Mouse (Mus musculus) heart, embryonic 11.5 days (tissue): ENCODE measurements around the gene Hnrnph1. TPM values are rescaled to one million over a fixed set of nuclear protein-coding genes. Genes with fewer than 3 reads are reported as not detected.
A peak's percentile ranks its signal among the peaks of the same experiment; 100 is the strongest.

Experiments used
- ATAC-seq: fragments of 200-750 bp; cut with Nextera tagmentation; replicated peaks from 2 replicates; pipeline ENCODE4 v1.8.0; 2017; ENCODE audit warnings: moderate library complexity; ENCODE audit not compliant: insufficient number of reproducible peaks, low FRiP score, low TSS enrichment
- H3K27ac ChIP-seq: fragments of 300-500 bp; sonication (generic); 2 replicates; pipeline ENCODE4 v1.5.1; 2014; ENCODE audit warnings: mild to moderate bottlenecking, low read depth, low read length
- H3K27me3 ChIP-seq: fragments of 300-500 bp; sonication (generic); 2 replicates; pipeline ENCODE4 v1.6.1; 2014; ENCODE audit warnings: mild to moderate bottlenecking, low read length, mixed read lengths; ENCODE audit not compliant: control insufficient read depth, insufficient read depth
- H3K36me3 ChIP-seq: fragments of 300-500 bp; sonication (generic); 2 replicates; pipeline ENCODE4 v1.6.1; 2014; ENCODE audit warnings: mild to moderate bottlenecking, low read length, moderate library complexity, mixed read lengths; ENCODE audit not compliant: control insufficient read depth, insufficient read depth
- H3K4me1 ChIP-seq: fragments of 300-500 bp; sonication (generic); 2 replicates; pipeline ENCODE4 v1.6.1; 2014; ENCODE audit warnings: low read length; ENCODE audit not compliant: control insufficient read depth, insufficient read depth
- H3K4me2 ChIP-seq: fragments of 300-500 bp; sonication (generic); 2 replicates; pipeline ENCODE4 v1.6.1; 2014; ENCODE audit warnings: mild to moderate bottlenecking, moderate library complexity
- H3K4me3 ChIP-seq: fragments of 300-500 bp; sonication (generic); 2 replicates; pipeline ENCODE4 v1.5.1; 2014; ENCODE audit warnings: low read depth, low read length
- H3K9ac ChIP-seq: fragments of 300-500 bp; sonication (generic); 2 replicates; pipeline ENCODE4 v1.6.1; 2014; ENCODE audit warnings: mild to moderate bottlenecking, low read depth, low read length, moderate library complexity
- H3K9me3 ChIP-seq: fragments of 300-500 bp; sonication (generic); replicated peaks from 2 replicates; pipeline ENCODE4 v1.6.1; 2016; ENCODE audit warnings: low read length; ENCODE audit not compliant: control insufficient read depth
- WGBS: fragments of 180-500 bp; shearing (Covaris S2); extraction: QIAGEN DNeasy Blood & Tissue Kit; methylation state at CpG from one replicate; pipeline ENCODE4 v1.1.7; 2014; ENCODE audit not compliant: insufficient replicate concordance; 5-methylcytosine and 5-hydroxymethylcytosine counted together
- polyA plus RNA-seq: library from polyadenylated mRNA; unstranded; fragments of >200 nt; fragmentation: Nextera tagmentation; extraction: Ambion mirVana; gene quantifications from 2 replicates; pipeline ENCODE4 v1.2.1, GENCODE M21; 2014

The Hnrnph1 gene
- polyA plus RNA-seq, 1 experiment from 2014 or later: 320 TPM

DNA sequence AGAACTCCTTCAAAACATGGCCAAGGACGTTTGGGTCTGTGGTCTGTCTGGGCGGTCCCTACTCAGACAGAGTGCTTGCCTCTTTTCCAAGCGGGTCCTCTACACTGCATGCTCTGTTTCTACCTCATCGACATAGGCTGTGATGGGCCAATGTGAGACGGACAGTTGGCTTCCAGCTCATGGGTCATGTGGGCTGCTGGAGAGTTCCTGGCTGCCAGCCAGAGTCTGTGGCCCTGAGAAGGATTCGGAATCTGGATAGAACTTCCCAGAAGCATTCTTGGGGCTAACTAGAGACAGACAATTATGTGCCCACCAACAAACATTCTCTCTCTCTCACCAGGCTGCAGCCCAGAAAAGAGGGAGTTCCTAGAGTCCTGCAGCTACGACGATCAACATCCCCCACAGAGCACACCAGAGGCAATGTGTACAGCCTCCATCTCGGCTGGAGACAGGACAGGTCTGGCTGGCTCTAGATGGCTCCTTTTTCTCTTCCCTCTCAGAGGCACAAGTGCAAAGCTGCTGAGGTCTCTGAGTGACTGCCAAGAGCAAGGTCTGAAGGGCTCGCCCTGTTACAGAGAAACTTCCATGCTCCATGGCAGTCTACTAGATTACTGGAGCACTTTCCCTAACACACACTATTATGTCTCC lies 26.7 kb downstream of the Hnrnph1 start:
- Histone ChIP-seq H3K9me3 (no peaks in the 10 kb centered on the region), H3K4me2 (no peak overlapping the region), H3K27me3 (no peaks in the 10 kb centered on the region), H3K36me3 (peaks cover 8% of the 10 kb centered on the region; the same call in 1 of the 2 replicates), H3K27ac (0 out of 2 replicates have a peak overlapping the region, but pooled peaks have one; percentile 57), H3K9ac (no peak overlapping the region), H3K4me1 (0 out of 2 replicates have a peak, but pooled peaks cover 4% of the 10 kb centered on the region), H3K4me3 (no peak overlapping the region)
- 58% methylated on average over 10 of the region's 10 CpGs for WGBS
- peak; percentile 72; the same call in 1 of the 2 replicates for ATAC-seq

DNA sequence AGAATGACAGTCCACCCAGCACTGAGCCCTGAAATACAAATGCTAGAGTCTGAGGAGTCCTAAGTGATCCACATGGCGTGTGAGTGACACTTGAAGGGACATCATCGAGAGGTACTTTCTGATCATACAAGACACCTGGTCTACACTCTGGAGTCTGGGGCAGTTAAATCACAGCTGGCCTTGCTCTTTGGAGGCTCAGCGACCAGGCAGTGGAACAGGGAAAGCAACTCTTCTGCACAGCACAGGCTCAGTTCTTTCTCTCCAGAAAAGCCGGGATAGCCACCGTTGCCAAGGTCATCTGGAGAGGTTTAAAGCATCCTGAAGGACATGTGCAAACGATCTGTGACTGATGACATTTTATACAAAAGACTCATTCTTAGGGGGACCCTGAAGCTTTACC lies 30.4 kb downstream of the Hnrnph1 start:
- H3K9ac ChIP-seq: no peak overlapping the region
- H3K36me3 ChIP-seq: 0 out of 2 replicates have a peak, but pooled peaks cover 4% of the 10 kb centered on the region
- H3K4me2 ChIP-seq: no peak overlapping the region
- H3K4me1 ChIP-seq: 0 out of 2 replicates have a peak, but pooled peaks cover 4% of the 10 kb centered on the region
- no peaks in the 10 kb centered on the region for H3K9me3 ChIP-seq
- H3K27ac ChIP-seq: no peak overlapping the region
- H3K4me3 ChIP-seq: no peak overlapping the region
- H3K27me3 ChIP-seq: no peaks in the 10 kb centered on the region
- WGBS: 65% methylated on average over 6 of the region's 6 CpGs
- no peak for ATAC-seq

DNA sequence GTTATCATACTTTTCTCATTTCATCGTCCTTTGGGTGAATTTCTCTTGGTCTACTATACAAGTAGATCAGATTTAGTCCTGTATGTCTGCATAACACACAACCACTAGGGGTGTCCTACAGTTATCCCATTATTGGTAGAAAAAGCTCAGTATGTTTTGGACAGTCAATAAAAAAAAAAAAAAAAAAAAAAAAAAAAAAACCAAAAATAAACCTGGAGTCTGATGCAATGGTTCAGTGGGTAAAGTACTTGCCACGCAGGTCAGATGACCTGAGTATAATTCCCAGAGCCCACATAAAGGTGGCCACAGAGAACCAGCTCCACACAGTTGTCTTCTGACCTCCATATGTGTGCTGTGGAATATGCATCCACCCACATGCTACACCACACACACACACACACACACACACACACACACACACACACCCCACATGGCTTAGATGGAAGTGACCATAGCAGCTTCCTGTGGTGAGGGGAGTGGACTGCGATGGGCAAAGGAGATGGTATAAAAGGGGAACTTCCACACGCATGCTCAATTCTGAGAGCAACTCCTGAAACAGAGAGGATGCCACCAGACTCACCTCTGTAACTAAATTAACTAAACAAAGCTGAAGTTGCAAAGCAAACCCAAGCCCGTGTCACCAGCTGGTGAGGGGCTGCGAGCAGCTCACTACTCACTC lies 38.9 kb downstream of the Hnrnph1 start:
- Histone ChIP-seq H3K27me3 (no peaks in the 10 kb centered on the region), H3K9ac (no peak overlapping the region), H3K4me2 (no peak overlapping the region), H3K27ac (no peak overlapping the region), H3K36me3 (peaks cover 7% of the 10 kb centered on the region; the same call in 1 of the 2 replicates), H3K9me3 (no peaks in the 10 kb centered on the region), H3K4me3 (no peak overlapping the region), H3K4me1 (no peaks in the 10 kb centered on the region)
- 86% methylated on average over 6 of the region's 6 CpGs for WGBS
- no peak for ATAC-seq

DNA sequence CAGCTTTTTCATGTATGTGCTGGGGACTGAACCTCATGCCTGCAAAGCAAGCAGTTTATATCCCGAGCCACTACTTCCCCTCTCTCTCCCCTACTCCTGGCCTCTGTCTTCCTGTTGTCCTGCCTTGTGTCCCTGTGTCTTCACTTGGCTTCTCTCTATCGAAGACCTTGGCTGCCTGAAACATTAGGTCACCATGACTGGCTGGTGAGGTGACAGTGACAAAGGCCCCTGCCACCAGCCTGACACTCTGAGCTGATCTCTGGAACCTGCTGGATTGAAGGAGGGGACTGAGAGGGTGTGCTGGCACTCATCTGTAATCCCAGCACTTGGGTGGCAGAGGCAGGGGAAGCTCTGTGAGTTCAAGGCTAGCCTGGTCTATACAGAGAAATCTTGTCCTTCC lies 41.1 kb downstream of the Hnrnph1 start:
- 57% methylated on average over 2 of the region's 2 CpGs for WGBS
- Histone ChIP-seq H3K36me3 (peaks cover 4% of the 10 kb centered on the region; the same call in 1 of the 2 replicates), H3K4me1 (peaks cover 4% of the 10 kb centered on the region; the same call in 1 of the 2 replicates)

DNA sequence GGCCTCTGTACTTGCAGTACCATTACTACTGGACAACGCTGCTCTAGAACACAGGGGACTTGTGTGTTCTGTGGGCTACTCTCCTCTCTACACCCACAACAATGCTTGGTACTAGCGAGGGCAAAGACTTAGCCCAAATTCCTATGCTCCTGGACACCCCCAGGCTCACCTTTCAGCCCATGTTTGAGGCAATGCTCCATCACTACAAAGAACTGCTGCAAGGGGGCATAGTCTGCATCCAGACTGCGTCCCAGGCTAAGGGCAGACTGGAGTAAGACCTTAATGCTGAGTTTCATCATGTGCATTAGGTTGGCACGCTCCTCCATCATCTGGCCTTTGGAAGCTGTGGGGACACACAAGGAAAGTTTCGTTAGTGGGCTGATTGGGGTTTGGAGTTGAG lies 44.7 kb downstream of the Hnrnph1 start:
- peak overlapping the region; percentile 53; the same call in 1 of the 2 replicates for H3K9ac ChIP-seq
- 49% methylated on average over 5 of the region's 5 CpGs for WGBS
- H3K27me3 ChIP-seq: no peaks in the 10 kb centered on the region
- H3K9me3 ChIP-seq: no peaks in the 10 kb centered on the region
- peak overlapping the region; percentile 79 for H3K4me2 ChIP-seq
- no peak; the same call in 1 of the 2 replicates for ATAC-seq
- H3K36me3 ChIP-seq: peaks cover 4% of the 10 kb centered on the region; the same call in 1 of the 2 replicates
- H3K4me3 ChIP-seq: peak overlapping the region; percentile 43
- no peak overlapping the region for H3K27ac ChIP-seq
- H3K4me1 ChIP-seq: peaks cover 4% of the 10 kb centered on the region; the same call in 1 of the 2 replicates

More for the DNA sequence above, 41.1 kb downstream of the Hnrnph1 start:
- no peak overlapping the region for H3K4me2 ChIP-seq
- no peak overlapping the region for H3K27ac ChIP-seq
- H3K9ac ChIP-seq: no peak overlapping the region
- H3K27me3 ChIP-seq: no peaks in the 10 kb centered on the region
- H3K9me3 ChIP-seq: no peaks in the 10 kb centered on the region
- ATAC-seq: no peak
- no peak overlapping the region for H3K4me3 ChIP-seq

DNA sequence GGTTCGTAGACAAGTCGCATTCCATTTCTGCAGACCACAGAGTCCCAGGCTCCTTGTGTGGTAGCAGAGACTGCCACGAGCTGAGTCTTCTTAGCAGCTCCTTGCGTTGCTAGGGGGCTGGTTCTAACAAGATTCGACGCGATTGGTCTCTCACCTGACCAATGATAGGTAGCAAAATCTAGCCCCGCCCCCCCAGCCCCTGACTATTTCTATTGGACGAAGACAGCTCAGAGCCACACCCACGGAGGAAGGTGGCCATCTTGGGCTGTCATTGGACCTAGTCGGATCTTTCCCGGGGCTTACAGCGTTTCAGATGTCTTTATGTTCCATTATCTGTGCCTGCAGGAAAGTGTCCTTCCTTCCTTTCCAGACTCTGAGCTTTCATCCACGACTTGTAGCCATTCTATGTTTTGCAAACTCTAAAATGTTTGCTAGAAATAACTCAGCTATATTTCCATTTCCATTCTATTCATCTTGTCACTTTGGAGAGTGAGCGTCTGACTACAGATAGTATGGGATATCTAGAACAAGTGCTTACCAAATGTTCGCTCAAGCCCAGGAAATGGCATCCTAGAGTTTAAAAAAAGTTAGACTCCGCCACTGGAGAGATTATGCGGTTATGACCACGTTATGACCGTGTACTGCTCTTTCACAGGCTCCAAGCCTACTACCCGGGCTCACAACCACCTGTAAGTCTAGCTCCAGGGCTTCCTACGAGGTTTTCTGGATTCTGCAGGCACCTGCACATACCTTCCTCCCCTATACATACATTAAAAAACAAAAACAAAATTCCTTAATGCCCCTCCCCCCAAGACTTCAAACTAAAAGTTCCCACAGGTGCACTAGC lies 45.4 kb downstream of the Hnrnph1 start:
- peaks cover 3% of the 10 kb centered on the region; the same call in 1 of the 2 replicates for H3K36me3 ChIP-seq
- H3K27ac ChIP-seq: no peak overlapping the region
- WGBS: 20% methylated on average over 22 of the region's 22 CpGs
- H3K4me1 ChIP-seq: peaks cover 4% of the 10 kb centered on the region; the same call in 1 of the 2 replicates
- H3K4me3 ChIP-seq: peak overlapping the region; percentile 43
- no peaks in the 10 kb centered on the region for H3K27me3 ChIP-seq
- peak overlapping the region; percentile 53; the same call in 1 of the 2 replicates for H3K9ac ChIP-seq
- ATAC-seq: peak; percentile 86
- no peaks in the 10 kb centered on the region for H3K9me3 ChIP-seq
- H3K4me2 ChIP-seq: peak overlapping the region; percentile 79

DNA sequence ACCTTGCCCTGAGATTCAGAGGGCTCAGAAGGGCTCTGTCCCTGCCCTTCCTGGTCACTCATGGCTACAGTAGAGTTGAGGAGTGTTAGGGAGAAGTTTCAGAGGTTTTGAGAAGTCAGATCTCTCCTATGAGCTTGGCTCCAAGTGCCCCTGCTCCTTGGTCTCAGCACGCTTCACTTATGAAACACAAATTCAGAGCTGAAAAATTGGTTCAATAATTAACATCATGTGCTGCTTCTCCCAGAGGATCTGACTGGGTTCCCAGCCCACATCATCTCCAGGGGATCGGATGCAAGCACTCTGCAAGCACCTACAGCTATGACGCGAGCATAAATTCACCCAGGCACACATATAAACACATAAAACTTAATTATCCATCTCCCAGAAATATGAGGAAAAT lies 49.3 kb downstream of the Hnrnph1 start:
- 85% methylated on average over 4 of the region's 4 CpGs for WGBS
- H3K4me3 ChIP-seq: no peak overlapping the region

More for the DNA sequence above, 49.3 kb downstream of the Hnrnph1 start:
- Histone ChIP-seq H3K4me1 (peaks cover 4% of the 10 kb centered on the region; the same call in 1 of the 2 replicates), H3K36me3 (no peaks in the 10 kb centered on the region), H3K27ac (no peak overlapping the region), H3K4me2 (no peak overlapping the region), H3K27me3 (no peaks in the 10 kb centered on the region), H3K9ac (no peak overlapping the region), H3K9me3 (no peaks in the 10 kb centered on the region)
- no peak for ATAC-seq
